Mouse (Mus musculus) C2C12 (cell line): ENCODE measurements around the gene Zfp13. TPM values are rescaled to one million over a fixed set of nuclear protein-coding genes. Genes with fewer than 3 reads are reported as not detected.

ENCODE experiments used
- polyA plus RNA-seq: library from polyadenylated mRNA; unstranded; fragments of >200 nt; fragmentation: generic; extraction: Trizol; gene quantifications from one replicate; pipeline ENCODE4 v1.2.1, GENCODE M21; 2012; ENCODE audit warnings: missing spikeins

The Zfp13 gene
- polyA plus RNA-seq, 1 experiment: 5.2 TPM

Other genes starting within 250 kb of the Zfp13 start
- gene Vmn2r116, start 214.9 kb downstream of the Zfp13 start, polyA plus RNA-seq: not detected
- not detected for gene Vmn2r117, start 119.8 kb downstream of the Zfp13 start, polyA plus RNA-seq
- 13.0 TPM for gene Zfp213, start 35.2 kb downstream of the Zfp13 start, polyA plus RNA-seq
- 0.09 TPM for gene Zscan10, start 1.4 kb upstream of the Zfp13 start, polyA plus RNA-seq
- 0.01 TPM for gene Mmp25, start 45.8 kb upstream of the Zfp13 start, polyA plus RNA-seq
- gene Bicdl2, start 61.0 kb upstream of the Zfp13 start, polyA plus RNA-seq: 0.28 TPM
- 253 TPM for gene Hcfc1r1, start 74.1 kb upstream of the Zfp13 start, polyA plus RNA-seq
- 60.5 TPM for gene Thoc6, start 74.4 kb upstream of the Zfp13 start, polyA plus RNA-seq
- 916 TPM for gene Tnfrsf12a, start 78.0 kb upstream of the Zfp13 start, polyA plus RNA-seq
- gene Cldn6, start 79.8 kb upstream of the Zfp13 start, polyA plus RNA-seq: not detected
- 0.54 TPM for gene Cldn9, start 84.5 kb upstream of the Zfp13 start, polyA plus RNA-seq
- 0.01 TPM for gene 1520401A03Rik, start 123.3 kb upstream of the Zfp13 start, polyA plus RNA-seq
- 14.8 TPM for gene Pkmyt1, start 126.8 kb upstream of the Zfp13 start, polyA plus RNA-seq
- gene Paqr4, start 141.4 kb upstream of the Zfp13 start, polyA plus RNA-seq: 12.5 TPM
- gene Kremen2, start 146.3 kb upstream of the Zfp13 start, polyA plus RNA-seq: 0.05 TPM
- gene Flywch1, start 172.1 kb upstream of the Zfp13 start, polyA plus RNA-seq: 92.5 TPM
- gene Flywch2, start 186.6 kb upstream of the Zfp13 start, polyA plus RNA-seq: 0.27 TPM
- gene Srrm2, start 191.0 kb upstream of the Zfp13 start, polyA plus RNA-seq: 63.8 TPM
- 852 TPM for gene Elob, start 229.6 kb upstream of the Zfp13 start, polyA plus RNA-seq
- not detected for gene Prss33, start 236.6 kb upstream of the Zfp13 start, polyA plus RNA-seq
- gene Prss32, start 244.4 kb upstream of the Zfp13 start, polyA plus RNA-seq: 0.02 TPM
- 0.02 TPM for gene Prss41, start 244.7 kb upstream of the Zfp13 start, polyA plus RNA-seq